Mouse (Mus musculus) G1E (cell line): ENCODE data around the gene Srpk2. TPM values are rescaled to one million over a fixed set of nuclear protein-coding genes. Genes with fewer than 3 reads are reported as not detected.
"Not testable (repeated sequence)": the region's sequence is repeated elsewhere in the genome, so short reads cannot be mapped to it uniquely, and the experiment has no call there.

Experiments
- ATAC-seq: 2 replicates; pipeline ENCODE4 v1.8.0; 2016; ENCODE audit warnings: mild to moderate bottlenecking; ENCODE audit not compliant: insufficient number of reproducible peaks, poor library complexity, low FRiP score, severe bottlenecking; ENCODE audit errors: extremely low read depth
- DNase-seq: peaks from one replicate; pipeline ENCODE4 v3.0.0; 2012; ENCODE audit warnings: low spot score
- H3K27me3 ChIP-seq: 2 replicates; pipeline ENCODE4 v1.6.1; 2012; ENCODE audit warnings: mild to moderate bottlenecking, low read length, inconsistent platforms; ENCODE audit not compliant: insufficient read depth
- H3K36me3 ChIP-seq: replicated peaks from 2 replicates; pipeline ENCODE3; 2012; ENCODE audit warnings: mild to moderate bottlenecking, inconsistent platforms
- H3K4me1 ChIP-seq: 2 replicates; pipeline ENCODE4 v1.6.1; 2012; ENCODE audit warnings: low read depth, low read length, inconsistent platforms, mixed read lengths; ENCODE audit not compliant: insufficient read depth
- H3K4me3 ChIP-seq: 2 replicates; pipeline ENCODE4 v1.5.1; 2012; ENCODE audit warnings: low read depth, mild to moderate bottlenecking, inconsistent platforms, low read length, moderate library complexity, mixed read lengths
- H3K9me3 ChIP-seq: replicated peaks from 2 replicates; pipeline ENCODE4 v1.6.1; 2012; ENCODE audit warnings: inconsistent platforms
- CTCF ChIP-seq: IDR thresholded peaks from 2 replicates; pipeline ENCODE4 v1.5.1; 2012; ENCODE audit warnings: low read depth, low read length, inconsistent platforms, mixed read lengths
- GATA1 ChIP-seq: IDR thresholded peaks from 2 replicates; pipeline ENCODE4 v1.6.1; 2012; ENCODE audit warnings: borderline replicate concordance, low read length, inconsistent platforms, mixed read lengths
- GATA2 ChIP-seq: IDR thresholded peaks from 2 replicates; pipeline ENCODE4 v1.6.1; 2012; ENCODE audit warnings: low read depth, low read length, inconsistent platforms, borderline replicate concordance
- POLR2AphosphoS5 ChIP-seq: IDR thresholded peaks from 2 replicates; pipeline ENCODE4 v1.6.1; 2012; ENCODE audit warnings: low read depth, low read length, inconsistent platforms; ENCODE audit not compliant: insufficient replicate concordance
- TAL1 ChIP-seq: conservative IDR thresholded peaks from 2 replicates; pipeline ENCODE4 v1.6.1; 2012; ENCODE audit warnings: low read depth, low read length, inconsistent platforms, mixed read lengths
- polyA plus RNA-seq: library from polyadenylated mRNA; stranded (reverse); fragments of >175 nt; gene quantifications from 2 replicates; pipeline ENCODE4 v1.2.3, GENCODE M21; 2012
- total RNA-seq, 2 experiments: library from RNA; stranded (forward) in 1 of 2; stranded (reverse) in 1 of 2; fragments of 200-1000 nt in 1 of 2; fragments of >200 nt in 1 of 2; fragmentation: Nextera tagmentation in 1 of 2; gene quantifications; 2 replicates each; pipeline ENCODE4 v1.2.3; 2014 to 2017

Srpk2 gene
- total and polyA plus RNA-seq, 3 experiments, result 11.1 to 76.4 (median 63.5) TPM

GRCm38 (mm10) chr5:23712130-23713001 is 27.9 kb upstream of the Srpk2 start:
- peak; percentile 89 for ATAC-seq
- H3K36me3 ChIP-seq, result peaks cover 11% of the 10 kb centered on the region
- DNase-seq, result peak; percentile 67
- no peaks in the 10 kb centered on the region for H3K27me3 ChIP-seq
- TF ChIP-seq GATA2, result no peak
- TF ChIP-seq POLR2AphosphoS5, result no peak
- no peak for TF ChIP-seq TAL1
- no peak for TF ChIP-seq CTCF
- TF ChIP-seq GATA1, result no peak
- no peaks in the 10 kb centered on the region for H3K9me3 ChIP-seq
- peak overlapping the region; percentile 73 for H3K4me3 ChIP-seq
- peaks cover 20% of the 10 kb centered on the region for H3K4me1 ChIP-seq

DNA sequence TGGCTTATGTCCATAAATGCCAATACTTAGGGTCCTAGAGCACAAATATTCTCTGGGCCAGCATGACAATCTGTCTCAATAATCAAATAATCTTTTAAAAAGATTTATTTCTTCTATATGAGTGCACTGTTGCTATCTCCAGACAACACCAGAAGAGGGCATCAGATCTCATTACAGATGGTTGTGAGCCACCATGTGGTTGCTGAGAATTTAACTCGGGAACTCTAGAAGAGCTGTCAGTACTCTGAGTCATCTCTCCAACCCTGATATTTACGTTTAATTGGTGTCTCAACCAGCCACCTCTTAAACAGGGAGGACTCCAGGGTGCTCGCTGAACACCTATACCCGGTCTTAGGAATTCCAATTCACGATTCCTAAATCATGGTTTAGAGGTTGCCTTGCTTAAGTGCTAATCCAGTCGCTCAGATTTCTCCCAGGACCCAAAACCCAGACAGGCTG is 27.3 kb upstream of the Srpk2 start:
- Histone ChIP-seq H3K4me1 (peaks cover 14% of the 10 kb centered on the region), H3K36me3 (peaks cover 11% of the 10 kb centered on the region), H3K4me3 (peak overlapping the region; percentile 73)
- not testable (repeated sequence) for H3K9me3 ChIP-seq, ATAC-seq, DNase-seq, H3K27me3 ChIP-seq

DNA sequence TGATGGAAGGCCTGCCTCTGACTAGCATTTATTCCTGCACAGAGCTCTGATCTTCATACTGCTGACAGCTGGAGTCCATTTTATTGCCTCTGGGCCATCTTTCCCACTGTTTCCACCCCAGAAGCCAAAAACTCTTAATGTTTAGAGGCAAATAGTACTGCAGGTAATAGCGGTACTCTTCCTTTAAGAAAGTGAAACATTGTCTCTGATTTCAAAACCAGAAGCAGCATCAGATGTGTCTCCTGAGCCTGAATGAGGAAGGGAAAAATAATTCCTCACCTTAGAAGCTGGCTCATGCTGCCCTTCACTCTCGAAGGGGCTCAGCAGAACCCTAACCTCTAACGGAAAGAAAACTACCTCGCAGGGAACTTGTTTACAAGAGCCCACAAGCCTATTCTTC is 26.8 kb upstream of the Srpk2 start:
- Histone ChIP-seq H3K27me3 (no peaks in the 10 kb centered on the region), H3K9me3 (no peaks in the 10 kb centered on the region), H3K4me3 (peak overlapping the region; percentile 73), H3K4me1 (peaks cover 14% of the 10 kb centered on the region), H3K36me3 (peaks cover 11% of the 10 kb centered on the region)
- no peak for DNase-seq
- ATAC-seq, result no peak
- no peak for TF ChIP-seq GATA2
- TF ChIP-seq CTCF, result no peak
- no peak for TF ChIP-seq TAL1
- no peak for TF ChIP-seq POLR2AphosphoS5
- TF ChIP-seq GATA1, result no peak

DNA sequence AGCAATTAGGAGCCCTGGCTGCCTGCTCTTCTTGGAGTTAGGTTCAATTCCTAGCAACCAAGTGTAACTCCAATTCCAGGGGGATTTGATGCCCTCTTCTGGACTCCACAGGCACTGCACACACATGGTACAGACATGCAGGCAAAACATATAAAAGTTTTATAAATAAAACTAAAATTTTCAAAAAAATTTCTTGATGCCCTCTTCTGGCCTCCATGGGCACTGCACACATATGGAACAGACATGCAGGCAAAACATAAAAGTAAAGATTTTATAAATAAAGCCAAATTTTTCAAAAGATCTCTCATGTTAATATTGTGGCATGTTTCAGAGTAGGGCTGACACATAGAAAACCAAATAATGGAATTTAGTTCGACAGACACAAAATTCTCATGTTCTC is 25.2 kb upstream of the Srpk2 start:
- H3K4me3 ChIP-seq, result no peak overlapping the region
- H3K9me3 ChIP-seq, result no peaks in the 10 kb centered on the region
- DNase-seq, result no peak
- no peak for TF ChIP-seq CTCF
- TF ChIP-seq GATA1, result no peak
- no peak for TF ChIP-seq POLR2AphosphoS5
- no peak for TF ChIP-seq TAL1
- TF ChIP-seq GATA2, result no peak
- peaks cover 11% of the 10 kb centered on the region for H3K36me3 ChIP-seq
- H3K27me3 ChIP-seq, result no peaks in the 10 kb centered on the region
- no peak for ATAC-seq
- peaks cover 14% of the 10 kb centered on the region for H3K4me1 ChIP-seq

DNA sequence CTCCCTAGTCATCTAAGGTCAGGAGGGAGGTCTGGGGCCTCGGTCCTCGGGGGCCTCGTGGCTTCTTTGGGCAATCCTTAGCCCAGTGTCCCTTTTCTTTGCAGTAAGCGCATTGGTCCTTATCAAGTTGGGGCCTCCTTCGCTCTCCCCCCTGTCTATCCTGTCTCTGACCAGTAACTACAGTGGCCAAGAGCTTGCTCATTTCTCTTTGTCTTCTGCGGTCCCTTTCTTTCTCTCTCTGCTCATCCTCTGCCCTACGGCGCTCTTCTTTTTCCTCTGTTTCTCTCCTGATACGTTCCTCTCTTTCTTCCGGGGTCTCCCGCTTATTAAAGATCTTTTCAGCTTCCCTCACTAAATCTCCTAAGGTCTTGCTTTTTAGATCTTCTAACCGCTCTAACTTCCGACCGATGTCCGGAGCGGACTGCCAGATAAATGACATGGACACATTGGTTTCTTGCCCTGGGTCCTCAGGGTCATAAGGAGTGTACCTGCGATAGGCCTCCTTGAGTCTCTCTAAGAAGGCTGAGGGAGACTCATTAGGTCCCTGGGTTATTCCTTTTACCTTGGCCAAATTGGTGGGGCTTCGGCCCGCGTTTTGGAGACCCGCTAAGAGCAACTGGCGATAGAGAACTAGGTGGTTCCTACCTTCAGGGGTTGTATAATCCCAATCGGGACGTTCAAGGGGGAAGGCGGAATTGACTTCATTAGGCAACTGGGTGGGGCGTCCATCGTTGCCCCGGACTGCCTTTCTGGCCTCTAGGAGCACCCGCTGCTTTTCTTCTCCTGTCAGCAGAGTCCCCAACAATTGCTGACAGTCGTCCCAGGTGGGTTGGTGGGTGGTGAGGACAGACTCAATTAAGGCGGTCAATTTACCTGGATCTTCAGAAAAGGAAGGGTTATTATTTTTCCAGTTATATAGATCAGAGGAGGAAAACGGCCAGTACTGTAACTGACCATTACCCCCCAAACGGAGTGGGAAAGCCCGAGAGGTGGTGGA is 22.5 kb upstream of the Srpk2 start:
- not testable (repeated sequence) for H3K9me3 ChIP-seq, ATAC-seq, DNase-seq

GRCm38 (mm10) chr5:23697457-23697856 is 13.0 kb upstream of the Srpk2 start:
- TF ChIP-seq GATA2 (no peak), TAL1 (no peak), CTCF (no peak), POLR2AphosphoS5 (no peak; the same call in 1 of the 2 replicates), GATA1 (no peak)
- no peak overlapping the region for H3K4me3 ChIP-seq
- H3K27me3 ChIP-seq, result no peaks in the 10 kb centered on the region
- H3K4me1 ChIP-seq, result no peaks in the 10 kb centered on the region
- 0 out of 2 replicates have a peak, but pooled peaks cover 3% of the 10 kb centered on the region for H3K9me3 ChIP-seq
- ATAC-seq (no peak), DNase-seq (no peak)
- H3K36me3 ChIP-seq, result peaks cover 23% of the 10 kb centered on the region

More for the DNA sequence above, 22.5 kb upstream of the Srpk2 start:
- not testable (repeated sequence) for H3K4me1 ChIP-seq, H3K4me3 ChIP-seq, H3K27me3 ChIP-seq
- peaks cover 11% of the 10 kb centered on the region for H3K36me3 ChIP-seq
